Mouse (Mus musculus) right cerebral cortex, adult 18-20 months (tissue): Measurements from ENCODE around the gene Gm45213.
"Not testable (repeated sequence)": the region's sequence is repeated elsewhere in the genome, so short reads cannot be mapped to it uniquely, and the experiment has no call there.

Source experiments
- DNase-seq: peaks from one replicate; pipeline ENCODE4 v3.0.0; 2022; ENCODE audit warnings: mixed read lengths

Gm45213 gene

GRCm38 (mm10) chr7:66053946-66054483 lies 10.6 kb downstream of the Gm45213 start:
- no peak for DNase-seq

- DNase-seq = not testable (repeated sequence)
Measured at GRCm38 (mm10) chr7:66055356-66055755, 12.0 kb downstream of the Gm45213 start.

GRCm38 (mm10) chr7:66058703-66059102 lies 15.3 kb downstream of the Gm45213 start, which contains the start of gene Snrpa1:
Gene Snrpa1, plus strand, starts transcription at chr7:66059003.
- no peak for DNase-seq

- DNase-seq = peak; percentile 91
Measured at GRCm38 (mm10) chr7:66060066-66060956, 16.9 kb downstream of the Gm45213 start.

GRCm38 (mm10) chr7:66061057-66061456 lies 17.7 kb downstream of the Gm45213 start:
- no peak for DNase-seq

GRCm38 (mm10) chr7:66076411-66076810 lies 33.0 kb downstream of the Gm45213 start:
- no peak for DNase-seq

- peak; percentile 97 for DNase-seq
Measured at GRCm38 (mm10) chr7:66079364-66080230, 36.2 kb downstream of the Gm45213 start, which contains the start of gene Selenos. Gene Selenos, plus strand, starts transcription at chr7:66079649.

- DNase-seq = no peak
Measured at GRCm38 (mm10) chr7:66080231-66080613, 36.8 kb downstream of the Gm45213 start.

- DNase-seq = no peak
Measured at GRCm38 (mm10) chr7:66083757-66084156, 40.4 kb downstream of the Gm45213 start.

- DNase-seq = no peak
Measured at GRCm38 (mm10) chr7:66084546-66084945, 41.1 kb downstream of the Gm45213 start.

- peak; percentile 75 for DNase-seq
Measured at GRCm38 (mm10) chr7:66087652-66088051, 44.2 kb downstream of the Gm45213 start.

GRCm38 (mm10) chr7:66088077-66088476 lies 44.7 kb downstream of the Gm45213 start:
- DNase-seq = peak; percentile 48

- DNase-seq = no peak
Measured at GRCm38 (mm10) chr7:66090676-66091190, 47.3 kb downstream of the Gm45213 start.

GRCm38 (mm10) chr7:66091553-66091952 lies 48.2 kb downstream of the Gm45213 start:
- no peak for DNase-seq

GRCm38 (mm10) chr7:66092656-66093055 lies 49.3 kb downstream of the Gm45213 start:
- DNase-seq = no peak

GRCm38 (mm10) chr7:66094141-66094540 lies 50.7 kb downstream of the Gm45213 start:
- DNase-seq = no peak

GRCm38 (mm10) chr7:66098803-66099202 lies 55.4 kb downstream of the Gm45213 start:
- no peak for DNase-seq

GRCm38 (mm10) chr7:66101866-66102265 lies 58.5 kb downstream of the Gm45213 start:
- no peak for DNase-seq

- DNase-seq = no peak
Measured at GRCm38 (mm10) chr7:66104531-66104930, 61.1 kb downstream of the Gm45213 start.

- DNase-seq = no peak
Measured at GRCm38 (mm10) chr7:66105771-66106170, 62.4 kb downstream of the Gm45213 start.

- peak; percentile 25 for DNase-seq
Measured at GRCm38 (mm10) chr7:66106581-66107056, 63.2 kb downstream of the Gm45213 start.

- DNase-seq = no peak
Measured at GRCm38 (mm10) chr7:66107206-66107605, 63.8 kb downstream of the Gm45213 start.

- peak; percentile 24 for DNase-seq
Measured at GRCm38 (mm10) chr7:66107930-66108329, 64.5 kb downstream of the Gm45213 start.
